Mouse (Mus musculus): ENCODE measurements around the gene Prdm16.
A peak's percentile ranks its signal among the peaks of the same experiment; 100 is the strongest.

Gene Prdm16

DNA sequence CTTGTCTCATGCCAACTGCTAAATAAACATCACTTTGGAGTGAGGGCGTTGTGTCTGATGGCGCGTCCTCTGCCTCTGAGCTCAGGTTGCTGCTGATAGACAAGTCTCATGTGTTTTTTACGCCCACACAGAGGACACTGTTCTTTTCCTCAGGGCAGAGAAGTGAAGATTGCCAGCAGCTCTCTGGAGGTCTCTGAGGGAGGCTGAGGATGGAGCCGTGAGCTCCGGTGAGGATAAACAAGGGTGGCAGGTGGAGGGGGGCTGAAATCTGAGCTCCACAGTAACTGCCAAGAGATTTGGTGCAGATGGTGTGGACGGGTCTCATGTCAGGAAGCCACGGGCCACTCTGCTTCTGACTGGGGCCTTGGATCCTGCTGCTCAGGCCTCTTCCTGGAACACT, 249.9 kb downstream of the Prdm16 start:
- no peak for DNase-seq (ENCODE audit: low spot score)

DNA sequence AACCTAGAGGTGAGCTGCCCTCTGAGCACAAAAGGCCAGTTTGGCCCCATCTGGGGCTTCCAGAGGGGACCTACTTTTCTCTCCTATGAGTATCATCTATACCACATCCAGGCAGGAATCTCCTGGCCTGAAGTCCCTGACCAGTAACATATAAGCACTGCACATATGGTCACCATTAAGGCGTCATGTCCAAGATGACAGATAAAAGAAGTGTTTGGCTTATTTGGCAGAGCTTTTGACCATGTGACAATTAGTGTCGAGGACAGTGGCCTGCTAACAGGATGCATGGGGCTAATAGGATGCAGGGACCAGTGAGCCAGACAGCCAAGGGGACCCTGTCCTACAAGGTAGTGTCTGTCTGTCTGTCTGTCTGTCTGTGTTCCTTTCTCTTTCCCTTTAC, 250.8 kb downstream of the Prdm16 start:
- no peak for DNase-seq (ENCODE audit: low spot score)

- no peak for DNase-seq (ENCODE audit: low spot score)
These were observed 251.5 kb downstream of the Prdm16 start for GRCm38 (mm10) chr4:154385208-154385607.

GRCm38 (mm10) chr4:154378876-154379275, 257.8 kb downstream of the Prdm16 start:
- DNase-seq (ENCODE audit: low spot score), result no peak

DNA sequence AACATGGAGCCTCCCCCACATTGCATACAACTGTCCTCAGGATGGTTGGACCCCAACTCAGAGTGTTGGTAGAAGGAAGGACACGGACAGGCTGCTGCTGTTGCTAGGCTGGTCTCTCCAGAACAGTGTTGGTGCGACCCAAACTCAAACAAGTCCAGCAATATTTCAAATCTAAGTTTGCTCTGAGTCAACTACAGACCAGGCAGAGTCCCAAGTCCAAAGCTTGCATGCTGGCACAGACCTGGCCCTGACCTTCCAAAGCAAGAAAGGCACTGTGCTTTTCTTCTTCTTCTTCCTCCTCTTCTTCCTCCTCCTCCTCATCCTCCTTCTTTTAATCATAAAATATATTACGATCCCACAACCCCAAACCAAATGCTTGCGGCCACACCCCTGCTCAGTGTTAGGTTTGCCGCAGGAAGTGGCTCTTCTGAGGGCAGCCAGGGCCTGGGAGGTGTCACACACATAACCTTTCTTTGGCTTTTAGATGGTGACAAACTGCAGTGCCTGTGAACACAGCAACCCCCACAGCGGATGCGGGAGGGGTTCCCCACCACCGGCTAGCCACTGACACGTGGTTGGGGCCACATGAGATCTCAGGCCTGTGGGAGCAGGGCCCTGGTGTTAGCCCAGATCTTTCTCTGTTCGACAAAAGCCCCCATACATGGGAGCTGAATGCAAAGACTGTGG, 260.6 kb downstream of the Prdm16 start:
- DNase-seq (ENCODE audit: low spot score), result no peak

- DNase-seq (ENCODE audit: low spot score), result no peak
These were observed 265.0 kb downstream of the Prdm16 start for GRCm38 (mm10) chr4:154371542-154372247.

GRCm38 (mm10) chr4:154370841-154371240, 265.8 kb downstream of the Prdm16 start:
- no peak for DNase-seq (ENCODE audit: low spot score)

DNA sequence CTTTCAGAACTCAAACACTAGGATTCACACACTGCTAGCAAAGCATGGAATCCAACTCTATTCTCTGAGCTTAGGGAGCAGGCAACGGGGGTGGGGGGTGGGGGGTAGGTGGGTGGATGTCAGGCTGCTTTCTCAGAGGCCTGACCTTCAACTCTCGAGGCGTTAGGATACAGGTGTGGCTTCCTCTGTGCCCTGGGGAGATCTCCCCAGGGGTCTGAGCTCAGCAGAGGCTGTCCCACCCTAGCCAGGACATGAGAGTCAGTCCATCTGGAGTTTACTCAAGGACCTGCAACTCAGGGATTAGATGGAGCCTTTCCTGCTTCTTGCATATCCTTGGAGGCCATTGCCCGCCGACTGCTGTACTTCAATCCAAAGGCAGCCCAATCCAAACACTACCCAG, 267.6 kb downstream of the Prdm16 start:
- DNase-seq (ENCODE audit: low spot score), result no peak

DNA sequence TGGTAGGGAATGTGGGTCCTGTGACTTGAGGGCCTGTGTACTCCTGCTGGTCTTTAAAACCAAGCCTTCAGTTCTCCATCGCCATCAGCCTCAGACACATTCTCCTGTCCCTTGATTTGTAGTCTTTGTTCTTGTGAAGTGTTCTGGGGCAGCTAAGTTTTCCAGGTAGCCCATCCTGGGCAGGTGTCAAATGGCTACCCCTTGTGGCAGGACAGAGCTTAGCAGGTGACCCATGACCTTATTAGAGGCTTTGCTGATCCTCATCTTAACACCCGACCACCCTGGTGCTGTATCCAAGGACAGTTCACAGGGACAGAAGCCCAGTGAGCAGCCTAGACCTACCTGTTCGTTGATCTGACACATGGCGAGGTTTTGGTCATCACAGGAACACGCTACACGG, 269.8 kb downstream of the Prdm16 start:
- DNase-seq (ENCODE audit: low spot score), result no peak

GRCm38 (mm10) chr4:154364752-154365151, 271.9 kb downstream of the Prdm16 start:
- no peak for DNase-seq (ENCODE audit: low spot score)

DNA sequence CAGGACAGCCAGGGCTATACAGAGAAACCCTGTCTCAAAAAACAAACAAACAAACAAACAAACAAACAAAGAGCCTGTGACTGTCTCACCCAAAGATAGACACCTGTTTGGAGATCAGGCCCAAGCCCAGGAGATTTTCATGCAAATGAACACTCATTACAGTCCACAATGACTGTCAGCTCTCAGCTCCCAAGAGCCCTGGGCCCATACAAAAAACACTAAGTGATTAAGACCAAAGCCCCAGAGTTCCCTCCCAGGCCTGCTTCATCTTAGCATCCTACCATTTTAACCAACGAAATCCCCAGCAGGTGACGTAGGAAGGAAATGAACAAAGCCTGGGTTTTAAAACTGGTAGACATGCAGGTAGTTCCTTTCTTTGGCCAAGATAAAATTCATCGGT, 275.8 kb downstream of the Prdm16 start:
- no peak for DNase-seq (ENCODE audit: low spot score)

- DNase-seq (ENCODE audit: low spot score), result no peak
These were observed 276.2 kb downstream of the Prdm16 start for GRCm38 (mm10) chr4:154360441-154360840.

DNA sequence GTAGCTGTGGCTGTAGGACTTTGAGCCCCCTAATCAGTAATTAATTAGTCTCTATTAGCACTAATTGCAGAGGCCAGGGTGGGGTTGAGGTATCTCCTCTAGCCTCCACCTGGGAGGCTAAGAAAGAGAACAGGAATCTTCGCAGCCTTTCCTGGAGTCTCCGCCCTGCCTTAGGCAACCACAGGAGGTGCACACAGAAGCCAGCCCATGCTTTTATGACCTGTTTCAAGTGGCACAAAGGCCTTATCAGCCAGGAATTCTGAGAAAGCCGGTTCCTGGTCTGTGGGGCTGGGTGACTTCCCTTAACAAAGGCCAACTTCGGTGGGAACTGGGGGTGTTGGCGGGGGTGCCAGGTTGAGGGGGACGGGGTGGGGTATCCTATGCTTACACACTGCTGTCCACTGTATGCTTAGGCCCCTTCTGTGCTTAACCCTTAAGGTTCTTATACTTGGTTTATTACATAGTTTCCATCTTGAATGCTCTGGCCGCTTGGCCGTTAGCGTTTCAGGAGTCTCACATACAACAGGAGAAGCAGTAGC, 276.8 kb downstream of the Prdm16 start:
- no peak for DNase-seq (ENCODE audit: low spot score)

DNA sequence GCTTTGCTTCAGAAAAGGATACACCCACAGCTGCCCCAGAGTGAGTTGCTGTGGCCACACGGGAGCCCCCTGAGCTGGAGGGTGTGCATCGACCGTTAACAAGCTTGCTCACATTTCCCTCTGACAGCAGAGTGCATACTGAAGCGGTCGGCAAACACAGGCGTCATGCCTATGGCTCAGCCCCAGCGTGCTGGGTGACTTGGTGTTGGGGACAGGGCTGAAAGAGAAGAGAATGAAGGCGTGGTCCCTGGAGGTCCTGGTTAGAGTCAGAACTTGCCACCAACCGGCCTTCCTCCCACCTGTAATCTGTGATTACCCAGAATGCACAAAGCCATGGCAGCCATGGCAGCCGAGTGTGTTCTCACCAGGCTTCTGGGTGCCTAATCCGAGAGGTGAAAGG, 277.9 kb downstream of the Prdm16 start:
- DNase-seq (ENCODE audit: low spot score), result no peak

DNA sequence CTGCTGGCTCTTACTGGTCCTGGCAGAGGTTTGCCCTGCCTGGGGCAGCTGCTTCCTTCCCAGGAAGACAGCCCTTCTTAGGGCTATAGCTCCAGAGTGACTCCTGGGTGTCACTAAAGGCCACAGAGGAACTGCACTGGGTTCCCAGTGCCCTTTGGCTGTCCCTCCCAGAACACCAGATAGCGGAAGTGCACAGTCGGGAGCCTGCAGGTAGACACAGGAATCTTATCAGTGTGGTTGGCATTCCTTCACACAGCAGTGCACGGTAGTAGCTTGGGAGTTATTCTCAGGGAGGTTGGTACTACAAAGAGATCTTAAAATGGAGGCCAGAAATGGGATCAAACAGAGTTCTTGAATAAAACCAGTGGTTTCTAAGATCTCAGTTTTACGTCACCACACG, 278.3 kb downstream of the Prdm16 start:
- DNase-seq (ENCODE audit: low spot score), result no peak

DNA sequence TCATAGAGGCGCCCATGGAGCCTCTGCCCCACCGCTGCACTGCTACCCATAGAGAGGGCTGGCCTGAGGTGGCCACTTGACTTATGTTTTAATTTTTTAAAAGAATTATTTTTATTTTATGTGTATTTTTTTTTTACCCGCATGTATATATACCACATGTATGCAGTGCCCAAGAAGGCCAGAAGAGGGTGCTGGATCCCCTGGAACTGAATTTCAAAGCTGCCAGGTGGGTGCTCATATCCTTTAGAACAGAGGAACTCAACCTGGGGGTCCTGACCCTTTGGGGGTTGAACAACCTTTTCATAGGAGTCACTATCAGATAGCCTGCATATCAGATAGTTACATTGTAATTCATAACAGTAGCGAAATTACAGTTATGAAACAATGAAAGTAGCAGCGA, 281.3 kb downstream of the Prdm16 start:
- no peak for DNase-seq (ENCODE audit: low spot score)

DNA sequence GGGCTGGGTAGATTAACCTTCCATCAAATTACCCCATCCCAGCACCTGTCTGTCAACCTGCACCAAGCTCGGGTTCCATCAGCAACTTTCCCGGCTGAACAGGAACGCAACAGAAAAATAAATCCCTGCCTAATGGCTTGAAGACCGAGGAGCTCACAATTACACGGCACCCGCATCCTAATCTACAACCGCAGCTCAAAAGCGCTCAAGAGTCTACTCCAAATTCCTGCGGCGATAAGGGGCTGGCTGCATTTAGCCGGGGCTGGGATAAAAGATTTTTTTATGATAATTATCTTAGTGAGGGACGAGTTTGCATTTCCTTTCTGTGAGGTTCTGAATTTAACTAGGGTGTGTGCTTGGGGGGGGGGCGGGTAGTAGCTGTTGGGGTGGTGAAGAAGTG, 284.4 kb downstream of the Prdm16 start:
- DNase-seq (ENCODE audit: low spot score), result no peak

GRCm38 (mm10) chr4:154348197-154348786, 288.4 kb downstream of the Prdm16 start:
- no peak for DNase-seq (ENCODE audit: low spot score)

DNA sequence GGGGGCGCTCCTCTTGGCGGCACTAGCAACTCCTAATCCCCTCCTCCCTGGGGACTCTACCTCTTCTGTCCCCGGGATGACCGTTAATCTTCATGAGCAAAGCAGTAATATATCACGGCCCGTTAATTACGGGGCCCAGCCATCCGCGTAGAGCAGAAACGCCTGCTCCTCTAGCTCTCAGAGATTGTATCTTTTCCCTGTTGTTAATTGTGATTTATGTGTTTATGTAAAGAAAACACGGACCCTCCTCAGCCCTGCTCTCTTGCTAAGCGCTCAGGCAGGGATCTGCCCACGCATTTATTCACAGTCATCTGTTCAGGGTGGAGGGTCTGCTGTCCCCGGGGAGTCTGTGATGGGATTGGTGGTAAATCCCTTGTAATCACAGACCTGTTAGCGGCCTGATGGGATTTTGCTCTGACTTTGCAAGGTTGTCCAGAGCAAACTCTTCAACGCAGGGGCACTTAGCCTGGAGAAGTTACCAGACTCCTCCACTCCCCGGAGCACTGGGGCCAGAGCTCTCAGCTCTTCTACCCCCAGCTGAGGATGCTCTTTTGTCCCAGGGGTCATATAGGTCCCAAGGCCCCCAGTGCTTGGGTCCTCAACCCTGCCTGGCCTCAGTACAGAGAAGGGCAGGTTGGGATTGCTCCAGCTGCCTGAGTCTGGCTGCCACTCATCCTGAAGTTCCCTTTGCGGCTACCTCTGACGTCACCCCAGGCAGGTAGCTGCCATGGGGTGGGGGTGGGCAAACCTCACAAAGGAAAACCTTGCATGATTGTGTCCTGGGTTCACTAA, 289.7 kb downstream of the Prdm16 start:
- no peak for DNase-seq (ENCODE audit: low spot score)

DNA sequence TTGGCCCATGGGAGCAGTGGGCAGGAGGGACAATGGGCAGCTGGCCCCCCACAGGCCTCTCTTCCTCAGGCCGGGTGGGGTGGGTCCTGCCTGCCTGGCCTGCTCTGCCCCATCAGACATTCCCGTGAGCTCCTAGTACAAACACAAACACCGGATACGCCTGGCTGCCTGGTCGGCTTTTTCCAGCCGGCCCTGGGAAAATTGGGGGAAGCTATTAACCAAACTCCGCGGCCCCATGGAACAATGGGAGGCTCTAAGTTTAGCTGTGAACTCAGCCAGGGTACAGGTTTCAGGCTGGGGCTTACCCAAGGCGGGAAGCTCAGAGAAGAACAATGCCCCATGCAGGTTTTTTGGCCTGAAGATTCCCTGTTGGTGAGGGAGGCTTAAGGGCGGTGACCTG, 300.0 kb downstream of the Prdm16 start:
- no peak for DNase-seq (ENCODE audit: low spot score)

GRCm38 (mm10) chr4:154335761-154336160, 300.9 kb downstream of the Prdm16 start, which contains the start of gene B230104I21Rik:
B230104I21Rik (plus strand) TSS chr4:154336127.
- DNase-seq (ENCODE audit: low spot score), result peak; percentile 11

GRCm38 (mm10) chr4:154334699-154335402, 301.8 kb downstream of the Prdm16 start:
- no peak for DNase-seq (ENCODE audit: low spot score)

All from layer of hippocampus, adult 9-10 months (tissue).